Mouse (Mus musculus): Measurements from ENCODE around the gene Mkrn1. TPM values are rescaled to one million over a fixed set of nuclear protein-coding genes. Genes with fewer than 3 reads are reported as not detected.
"Not testable (repeated sequence)": the region's sequence is repeated elsewhere in the genome, so short reads cannot be mapped to it uniquely, and the experiment has no call there.

Gene Mkrn1
- polyA plus RNA-seq, 1 experiment, result 40.5 TPM

GRCm38 (mm10) chr6:39447429-39448185 is 27.3 kb upstream of the Mkrn1 start:
- no peak overlapping the region for H3K4me3 ChIP-seq (ENCODE audit: insufficient read depth, low read length)
- H3K4me1 ChIP-seq (ENCODE audit: control insufficient read depth, insufficient read depth, low read length), result peaks cover 3% of the 10 kb centered on the region
- TF ChIP-seq POLR2A (IDR thresholded peaks at IDR 0.05; ENCODE audit: low read depth, low read length) (no peak), CTCF (IDR thresholded peaks at IDR 0.05; ENCODE audit: borderline replicate concordance, insufficient read depth, low read length) (no peak)
- peak overlapping the region; percentile 52 for H3K27ac ChIP-seq (ENCODE audit: insufficient read depth, low read length)

GRCm38 (mm10) chr6:39445801-39446572 is 25.7 kb upstream of the Mkrn1 start:
- H3K27ac ChIP-seq (ENCODE audit: insufficient read depth, low read length), result no peak overlapping the region
- no peak overlapping the region for H3K4me3 ChIP-seq (ENCODE audit: insufficient read depth, low read length)
- H3K4me1 ChIP-seq (ENCODE audit: control insufficient read depth, insufficient read depth, low read length), result peaks cover 3% of the 10 kb centered on the region
- TF ChIP-seq POLR2A (IDR thresholded peaks at IDR 0.05; ENCODE audit: low read depth, low read length) (no peak), CTCF (IDR thresholded peaks at IDR 0.05; ENCODE audit: borderline replicate concordance, insufficient read depth, low read length) (no peak)

GRCm38 (mm10) chr6:39442786-39443287 is 22.6 kb upstream of the Mkrn1 start:
- Histone ChIP-seq H3K4me3 (ENCODE audit: insufficient read depth, low read length) (no peak overlapping the region), H3K27ac (ENCODE audit: insufficient read depth, low read length) (no peak overlapping the region), H3K4me1 (ENCODE audit: control insufficient read depth, insufficient read depth, low read length) (peaks cover 3% of the 10 kb centered on the region)
- TF ChIP-seq POLR2A (IDR thresholded peaks at IDR 0.05; ENCODE audit: low read depth, low read length), result no peak
- no peak for TF ChIP-seq CTCF (IDR thresholded peaks at IDR 0.05; ENCODE audit: borderline replicate concordance, insufficient read depth, low read length)

DNA sequence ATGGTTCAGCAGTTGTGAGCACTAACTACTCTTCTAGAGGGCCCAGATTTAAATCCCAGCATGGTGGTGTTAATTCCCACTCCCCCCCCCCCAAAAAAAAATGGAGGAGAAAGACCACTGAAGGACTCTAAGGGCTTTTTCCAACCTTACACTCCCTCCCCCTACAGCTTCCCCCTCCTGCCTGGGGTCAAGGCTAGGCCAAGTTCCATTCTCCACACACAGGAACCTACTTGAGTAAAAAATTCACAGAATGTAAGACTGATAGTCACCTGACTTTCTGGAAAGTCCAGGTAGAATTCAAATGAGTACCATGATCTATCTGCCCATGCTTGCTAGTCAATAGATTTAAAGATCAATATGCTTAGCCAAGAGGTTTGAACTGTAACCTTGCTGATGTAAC is 19.9 kb upstream of the Mkrn1 start:
- Histone ChIP-seq H3K4me1 (ENCODE audit: control insufficient read depth, insufficient read depth, low read length) (no peaks in the 10 kb centered on the region), H3K27ac (ENCODE audit: insufficient read depth, low read length) (no peak overlapping the region), H3K4me3 (ENCODE audit: insufficient read depth, low read length) (no peak overlapping the region)
- TF ChIP-seq POLR2A (IDR thresholded peaks at IDR 0.05; ENCODE audit: low read depth, low read length) (no peak), CTCF (IDR thresholded peaks at IDR 0.05; ENCODE audit: borderline replicate concordance, insufficient read depth, low read length) (no peak)

DNA sequence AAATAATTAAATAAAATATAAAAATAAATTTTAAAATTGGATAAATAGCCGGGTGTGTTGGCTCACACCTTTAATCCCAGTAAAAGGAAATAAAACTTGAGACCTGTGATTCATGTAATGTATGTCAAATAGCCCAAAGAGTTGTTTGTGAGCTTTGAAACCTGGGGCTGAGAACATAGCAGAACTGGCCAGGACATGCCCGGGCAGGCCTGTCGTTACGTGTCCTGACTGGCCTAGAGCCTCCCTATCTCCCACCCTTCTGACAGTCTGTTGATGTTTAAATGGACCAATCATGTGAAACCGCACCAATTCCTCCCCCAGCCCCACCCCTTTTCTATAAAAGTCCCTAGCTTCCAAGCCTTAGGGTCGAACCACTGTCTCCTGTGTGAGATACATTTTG is 17.3 kb upstream of the Mkrn1 start:
- not testable (repeated sequence) for H3K4me3 ChIP-seq (ENCODE audit: insufficient read depth, low read length); H3K4me1 ChIP-seq (ENCODE audit: control insufficient read depth, insufficient read depth, low read length); H3K27ac ChIP-seq (ENCODE audit: insufficient read depth, low read length)

DNA sequence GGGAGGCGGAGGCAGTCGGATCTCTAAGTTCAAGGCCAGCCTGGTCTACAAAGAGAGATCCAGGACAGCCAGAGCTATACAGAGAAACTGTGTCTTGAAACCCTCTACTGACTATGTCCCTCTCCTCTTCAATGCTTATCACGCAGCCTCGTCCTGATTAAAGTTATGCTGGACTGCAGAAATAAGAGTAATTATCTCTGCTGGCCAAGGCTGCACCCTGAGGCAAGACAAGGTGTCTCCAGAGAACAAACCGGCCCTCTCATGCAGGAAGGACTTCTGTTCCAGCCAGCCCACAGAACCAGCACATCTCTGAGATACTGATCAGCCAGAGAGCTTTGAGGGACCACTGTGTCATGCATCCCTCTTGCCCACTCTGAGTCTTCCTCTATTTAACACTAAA is 15.6 kb upstream of the Mkrn1 start:
- TF ChIP-seq CTCF (IDR thresholded peaks at IDR 0.05; ENCODE audit: borderline replicate concordance, insufficient read depth, low read length) (no peak), POLR2A (IDR thresholded peaks at IDR 0.05; ENCODE audit: low read depth, low read length) (no peak)
- no peak overlapping the region for H3K4me3 ChIP-seq (ENCODE audit: insufficient read depth, low read length)
- no peaks in the 10 kb centered on the region for H3K4me1 ChIP-seq (ENCODE audit: control insufficient read depth, insufficient read depth, low read length)
- no peak overlapping the region for H3K27ac ChIP-seq (ENCODE audit: insufficient read depth, low read length)

GRCm38 (mm10) chr6:39434886-39435492 is 14.7 kb upstream of the Mkrn1 start:
- no peaks in the 10 kb centered on the region for H3K4me1 ChIP-seq (ENCODE audit: control insufficient read depth, insufficient read depth, low read length)
- no peak overlapping the region for H3K27ac ChIP-seq (ENCODE audit: insufficient read depth, low read length)
- TF ChIP-seq POLR2A (IDR thresholded peaks at IDR 0.05; ENCODE audit: low read depth, low read length), result no peak
- TF ChIP-seq CTCF (IDR thresholded peaks at IDR 0.05; ENCODE audit: borderline replicate concordance, insufficient read depth, low read length), result no peak
- no peak overlapping the region for H3K4me3 ChIP-seq (ENCODE audit: insufficient read depth, low read length)

- H3K4me3 ChIP-seq (ENCODE audit: insufficient read depth, low read length), result no peak overlapping the region
- H3K27ac ChIP-seq (ENCODE audit: insufficient read depth, low read length), result no peak overlapping the region
- no peaks in the 10 kb centered on the region for H3K4me1 ChIP-seq (ENCODE audit: control insufficient read depth, insufficient read depth, low read length)
- TF ChIP-seq POLR2A (IDR thresholded peaks at IDR 0.05; ENCODE audit: low read depth, low read length) (no peak), CTCF (IDR thresholded peaks at IDR 0.05; ENCODE audit: borderline replicate concordance, insufficient read depth, low read length) (no peak)
Measured at GRCm38 (mm10) chr6:39434111-39434885, 14.0 kb upstream of the Mkrn1 start.

DNA sequence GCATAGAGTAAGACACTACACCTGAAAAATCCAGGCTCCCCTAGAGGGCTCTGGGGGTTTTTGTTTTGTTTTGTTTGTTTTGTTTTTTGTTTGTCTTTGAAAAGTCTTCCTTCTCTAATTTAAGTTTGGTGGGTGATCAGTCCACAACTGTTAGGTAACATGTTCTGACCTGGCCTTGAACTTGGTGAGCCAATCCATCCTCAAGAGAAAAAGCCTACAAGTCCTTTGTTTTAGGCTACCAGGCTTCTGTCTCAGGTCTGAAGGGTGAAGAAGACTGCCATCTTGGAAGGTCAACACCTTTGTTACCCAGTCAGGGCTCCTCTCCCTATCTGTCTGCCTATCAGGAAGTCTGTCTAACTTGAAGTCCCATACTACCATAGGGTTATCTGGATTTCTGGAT is 13.4 kb upstream of the Mkrn1 start:
- TF ChIP-seq POLR2A (IDR thresholded peaks at IDR 0.05; ENCODE audit: low read depth, low read length), result no peak
- TF ChIP-seq CTCF (IDR thresholded peaks at IDR 0.05; ENCODE audit: borderline replicate concordance, insufficient read depth, low read length), result no peak
- H3K27ac ChIP-seq (ENCODE audit: insufficient read depth, low read length), result no peak overlapping the region

More for the DNA sequence above, 13.4 kb upstream of the Mkrn1 start:
- no peak overlapping the region for H3K4me3 ChIP-seq (ENCODE audit: insufficient read depth, low read length)
- no peaks in the 10 kb centered on the region for H3K4me1 ChIP-seq (ENCODE audit: control insufficient read depth, insufficient read depth, low read length)

Measured in embryonic fibroblast, embryonic 13.5 days (primary cell).